Mouse (Mus musculus) CH12.LX (cell line): Measurements from ENCODE around the gene 1700022I11Rik.

Source experiments
- BHLHE40 ChIP-seq: IDR thresholded peaks from 2 replicates; pipeline ENCODE4 v1.6.1; 2011; ENCODE audit warnings: mild to moderate bottlenecking, low read depth, low read length, improper control_type of control experiment
- CHD1 ChIP-seq: IDR thresholded peaks from 2 replicates; pipeline ENCODE4 v1.6.1; 2012; ENCODE audit warnings: low read depth, low read length, improper control_type of control experiment, inconsistent platforms
- CHD2 ChIP-seq: IDR thresholded peaks from 2 replicates; pipeline ENCODE4 v1.6.1; 2011; ENCODE audit warnings: low read length, improper control_type of control experiment
- CTCF ChIP-seq, 2 experiments: IDR thresholded peaks in 1 of 2; conservative IDR thresholded peaks in 1 of 2; 2 replicates each; pipeline ENCODE4 v1.5.1; 2011 to 2012; ENCODE audit warnings: low read depth in 2 of 2, low read length in 2 of 2, improper control_type of control experiment in 1 of 2, inconsistent platforms in 1 of 2, mild to moderate bottlenecking in 1 of 2, moderate library complexity in 1 of 2
- E2F4 ChIP-seq: IDR thresholded peaks from 2 replicates; pipeline ENCODE4 v1.6.1; 2011; ENCODE audit warnings: low read depth, low read length, improper control_type of control experiment; ENCODE audit not compliant: insufficient replicate concordance
- EP300 ChIP-seq: IDR thresholded peaks from 2 replicates; pipeline ENCODE4 v1.6.1; 2011; ENCODE audit warnings: low read length, improper control_type of control experiment
- ETS1 ChIP-seq: conservative IDR thresholded peaks from 2 replicates; pipeline ENCODE4 v1.6.1; 2012; ENCODE audit warnings: low read depth, mild to moderate bottlenecking, inconsistent platforms, low read length, improper control_type of control experiment, moderate library complexity
- MAFK ChIP-seq: IDR thresholded peaks from 2 replicates; pipeline ENCODE4 v1.6.1; 2011; ENCODE audit warnings: low read length, improper control_type of control experiment; ENCODE audit not compliant: insufficient replicate concordance
- POLR2A ChIP-seq: IDR thresholded peaks from 2 replicates; pipeline ENCODE4 v1.6.1; 2011; ENCODE audit warnings: low read depth, mild to moderate bottlenecking, improper control_type of control experiment, low read length
- POLR2AphosphoS2 ChIP-seq: IDR thresholded peaks from 2 replicates; pipeline ENCODE4 v1.6.1; 2011; ENCODE audit warnings: low read depth, low read length, improper control_type of control experiment
- UBTF ChIP-seq: IDR thresholded peaks from 2 replicates; pipeline ENCODE4 v1.6.1; 2012; ENCODE audit warnings: low read depth, mild to moderate bottlenecking, inconsistent platforms, low read length, improper control_type of control experiment, moderate library complexity
- USF2 ChIP-seq: conservative IDR thresholded peaks from 2 replicates; pipeline ENCODE4 v1.6.1; 2011; ENCODE audit warnings: low read depth, low read length, improper control_type of control experiment

GRCm38 (mm10) chr4:42945043-42945442, 24.4 kb upstream of the 1700022I11Rik start:
- TF ChIP-seq CTCF (conservative IDR thresholded peaks at IDR 0.05 in 1 of 2, IDR thresholded peaks at IDR 0.05 in 1 of 2; ENCODE audit: low read depth in 2 of 2, low read length in 2 of 2), result no peak
- no peak for TF ChIP-seq USF2
- no peak for TF ChIP-seq E2F4
- TF ChIP-seq POLR2A, result no peak
- TF ChIP-seq EP300, result no peak
- TF ChIP-seq ETS1, result no peak
- no peak for TF ChIP-seq UBTF
- TF ChIP-seq MAFK, result no peak
- no peak for TF ChIP-seq POLR2AphosphoS2
- no peak for TF ChIP-seq BHLHE40
- TF ChIP-seq CHD1, result no peak
- TF ChIP-seq CHD2, result no peak
